Mouse (Mus musculus) cerebellum, adult 9-11 months (tissue): ENCODE measurements around the gene Fkbp15.

Source experiments
- DNase-seq: peaks from one replicate; pipeline ENCODE4 v3.0.0; 2022

Fkbp15 gene

DNA sequence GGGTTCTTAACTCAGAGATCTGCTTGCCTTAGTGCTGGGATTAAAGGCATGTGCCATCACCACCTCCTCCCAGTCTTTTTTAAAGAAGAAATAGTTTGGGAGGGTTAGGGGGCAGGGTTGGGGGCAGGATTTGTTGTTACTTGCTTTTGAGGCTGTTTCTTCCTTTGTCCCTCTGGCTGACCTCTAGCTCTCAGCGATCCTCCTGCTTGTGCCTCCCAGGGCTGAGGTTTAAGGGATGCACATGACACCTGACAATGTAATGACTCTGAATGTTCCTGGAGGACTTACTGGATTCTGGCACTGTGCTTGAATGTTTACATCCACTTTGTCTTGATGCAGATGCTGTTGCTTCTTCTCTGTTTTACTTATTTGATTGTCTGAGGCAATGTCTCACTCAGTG, 12.1 kb upstream of the Fkbp15 start:
- no peak for DNase-seq

DNA sequence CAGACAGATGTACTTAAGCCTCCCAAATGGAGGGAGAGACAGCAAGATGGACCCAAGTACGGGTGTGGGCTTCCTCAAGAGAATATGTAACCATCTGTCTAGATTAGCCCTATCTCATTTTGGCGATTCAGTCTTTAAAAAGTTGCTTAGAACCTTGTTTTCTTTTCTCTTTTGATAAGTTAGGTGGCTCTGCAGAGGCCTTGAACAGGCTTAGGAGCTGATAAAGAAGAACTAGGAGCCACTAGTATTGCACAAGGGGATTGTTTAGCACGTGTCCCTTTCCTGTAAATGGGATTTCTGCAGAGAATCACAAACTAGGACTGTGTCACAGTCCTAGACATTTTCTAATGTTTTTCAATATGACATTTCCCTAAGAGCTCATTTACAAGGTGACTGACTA, 8.7 kb upstream of the Fkbp15 start:
- no peak for DNase-seq

DNA sequence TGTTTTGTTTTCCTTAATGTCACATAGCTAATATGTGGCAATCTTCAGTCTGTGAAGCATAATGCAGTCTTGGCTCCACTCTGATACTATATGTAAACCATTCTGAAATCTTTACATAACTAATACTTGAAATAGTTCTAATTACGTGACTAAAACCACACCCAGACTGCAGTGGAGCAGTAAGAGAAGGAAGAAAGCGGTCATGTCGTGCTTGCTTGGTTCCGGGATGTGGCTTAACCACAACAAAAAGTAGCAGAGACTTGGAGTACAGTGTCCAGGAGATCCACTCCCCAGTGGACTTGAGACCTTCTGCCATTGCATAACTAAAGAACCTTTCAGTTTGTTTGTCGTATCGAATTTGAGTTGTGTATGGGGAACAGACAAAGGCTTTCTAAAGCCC, 7.2 kb upstream of the Fkbp15 start:
- no peak for DNase-seq

DNA sequence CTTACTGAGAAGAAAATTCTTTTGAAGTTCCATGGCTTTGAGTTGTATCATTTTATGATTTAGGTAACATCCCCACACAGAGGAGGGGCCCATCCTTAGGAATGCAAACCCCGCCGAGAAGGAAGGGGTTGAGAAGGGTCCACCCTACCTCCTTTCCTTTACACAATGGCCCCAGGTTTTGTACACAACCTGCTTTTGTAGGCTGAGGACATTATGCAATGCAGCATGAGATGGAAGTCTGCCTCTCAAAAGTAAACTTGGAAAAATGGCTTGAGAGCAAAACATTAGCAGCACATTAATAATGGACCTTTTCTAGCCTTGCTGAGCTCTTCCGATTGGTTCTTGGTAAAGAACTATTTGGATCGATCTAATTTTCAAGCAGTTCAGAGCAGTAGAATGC, 5.9 kb upstream of the Fkbp15 start:
- DNase-seq, result no peak

DNA sequence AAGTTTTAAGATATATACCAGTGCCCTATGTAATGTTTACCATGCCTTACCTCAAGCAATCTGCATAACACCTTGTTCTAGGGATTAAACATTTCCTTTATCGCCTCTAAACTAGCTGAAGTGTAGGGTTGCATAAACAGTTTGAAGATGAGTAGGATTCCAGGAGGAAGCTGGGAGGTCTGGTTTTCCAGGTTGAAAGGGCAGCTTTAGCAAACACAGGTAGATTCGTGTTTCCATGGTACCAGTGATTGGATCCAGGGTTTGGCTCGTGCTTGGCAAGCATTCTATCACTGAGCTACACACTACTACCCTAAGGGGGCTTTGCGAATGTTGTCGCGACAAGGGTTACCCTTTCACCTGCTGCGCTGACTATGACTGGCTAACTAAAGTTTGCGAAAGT, 4.0 kb upstream of the Fkbp15 start:
- no peak for DNase-seq

DNA sequence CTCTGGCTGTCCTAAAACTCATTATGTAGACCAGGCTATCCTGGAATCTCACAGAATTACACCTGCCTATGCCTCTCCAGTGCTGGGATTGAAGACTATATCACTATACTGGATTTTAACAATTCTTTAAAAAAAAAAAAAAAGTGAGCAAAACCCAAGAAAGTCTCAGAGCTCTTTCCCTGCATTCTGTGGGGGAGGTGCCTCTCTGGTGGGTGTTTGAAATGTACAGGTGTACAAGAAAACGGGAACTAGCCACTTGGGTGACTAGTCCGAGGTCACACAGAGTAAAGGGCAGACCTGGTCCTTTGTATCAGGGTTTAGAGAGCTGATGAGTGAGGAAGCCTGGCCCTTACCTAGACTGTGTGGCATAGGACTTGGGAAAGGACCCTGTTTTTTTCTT, 2.1 kb upstream of the Fkbp15 start:
- no peak for DNase-seq

DNA sequence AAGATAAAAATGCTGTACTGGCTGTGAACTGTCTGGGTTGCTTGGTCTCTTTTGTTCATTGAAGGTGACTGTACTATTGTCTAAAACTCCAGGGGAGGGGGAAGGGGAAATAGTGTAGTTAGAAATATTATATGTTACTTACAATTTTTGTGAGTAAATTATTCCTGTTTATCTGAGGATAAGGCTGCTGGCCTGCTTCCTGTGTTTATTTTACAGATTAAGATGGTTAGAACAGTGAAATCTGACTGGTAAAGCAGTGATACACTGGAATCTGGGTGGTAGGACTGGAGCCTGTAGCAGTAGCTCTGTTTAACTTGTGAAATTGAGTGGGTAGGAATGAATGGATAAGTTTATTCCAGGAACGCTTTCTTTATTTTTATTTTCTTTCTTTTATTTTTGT, 1.6 kb upstream of the Fkbp15 start:
- no peak for DNase-seq

DNA sequence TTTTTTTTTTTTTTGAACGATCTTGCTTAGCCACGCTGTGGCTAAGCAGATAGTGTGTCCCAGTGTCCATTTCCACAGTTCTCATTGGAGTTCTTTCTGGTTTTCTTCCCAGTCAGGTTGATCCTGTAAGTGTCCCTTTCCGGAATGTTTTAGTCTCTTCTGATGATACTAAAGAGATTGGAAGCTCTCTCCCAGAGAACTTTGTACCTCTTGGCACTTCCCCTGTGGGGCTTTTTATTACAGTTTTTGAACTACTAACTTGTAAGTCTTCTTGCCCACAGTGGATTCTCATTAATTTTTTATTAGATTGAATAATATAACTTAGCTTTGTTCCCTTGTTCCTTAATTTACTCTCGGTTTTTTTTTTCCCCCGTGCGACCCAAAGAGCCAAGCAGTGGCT, 1.2 kb upstream of the Fkbp15 start:
- no peak for DNase-seq

DNA sequence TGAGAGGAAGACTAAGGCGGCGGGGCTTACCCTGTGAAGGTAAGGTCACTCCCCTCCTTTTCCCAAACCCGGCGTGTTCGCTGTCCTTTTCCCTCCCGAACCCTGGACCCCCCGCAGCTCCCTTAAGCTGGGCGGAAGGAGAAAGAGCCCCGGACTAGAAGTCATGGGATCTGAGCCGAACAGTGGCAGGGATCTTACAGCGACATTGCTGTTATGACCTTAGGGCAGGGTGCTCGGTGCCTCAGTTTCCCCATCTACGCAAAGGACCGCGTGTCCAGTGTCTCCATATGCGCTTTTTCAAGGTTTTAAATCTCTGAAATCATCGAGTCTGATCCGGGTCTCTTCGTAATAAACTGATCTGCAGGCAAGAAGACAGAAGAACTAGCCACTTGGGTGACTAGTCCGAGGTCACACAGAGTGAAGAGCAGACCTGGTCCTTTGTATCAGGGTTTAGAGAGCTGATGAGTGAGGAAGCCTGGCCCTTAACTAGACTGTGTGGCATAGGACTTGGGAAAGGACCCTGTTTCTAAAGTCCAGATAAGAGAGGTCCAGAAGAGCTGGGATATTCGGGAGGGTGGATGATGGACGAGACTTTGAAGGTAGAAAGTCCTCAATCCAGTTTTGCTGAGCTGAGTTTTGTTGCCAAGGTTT, 582 bp upstream of the Fkbp15 start:
- DNase-seq, result no peak

DNA sequence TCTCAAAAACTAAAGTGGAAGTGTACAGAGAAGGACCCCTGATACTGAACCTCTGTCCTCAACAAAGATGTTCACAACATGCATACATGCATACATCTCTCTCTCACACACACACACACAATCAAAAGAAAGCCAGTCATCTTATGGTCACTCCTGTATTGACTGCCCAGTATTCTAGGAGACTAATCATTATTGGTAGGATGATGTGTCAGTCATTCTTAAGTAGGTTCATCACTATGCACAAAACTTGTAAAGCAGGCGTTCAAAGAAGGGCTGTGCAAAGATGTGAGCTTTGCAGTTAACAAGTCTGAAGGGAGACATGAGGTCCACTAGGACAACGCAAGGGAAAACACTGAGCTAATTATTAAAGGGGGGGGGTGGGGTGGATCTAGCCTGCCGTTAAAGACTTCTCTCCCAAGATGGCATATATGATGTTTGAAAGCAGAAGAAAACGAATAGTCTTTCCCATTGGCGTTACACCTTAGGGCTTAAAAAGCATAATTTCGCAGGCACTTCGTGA, 1.0 kb downstream of the Fkbp15 start:
- DNase-seq, result no peak

DNA sequence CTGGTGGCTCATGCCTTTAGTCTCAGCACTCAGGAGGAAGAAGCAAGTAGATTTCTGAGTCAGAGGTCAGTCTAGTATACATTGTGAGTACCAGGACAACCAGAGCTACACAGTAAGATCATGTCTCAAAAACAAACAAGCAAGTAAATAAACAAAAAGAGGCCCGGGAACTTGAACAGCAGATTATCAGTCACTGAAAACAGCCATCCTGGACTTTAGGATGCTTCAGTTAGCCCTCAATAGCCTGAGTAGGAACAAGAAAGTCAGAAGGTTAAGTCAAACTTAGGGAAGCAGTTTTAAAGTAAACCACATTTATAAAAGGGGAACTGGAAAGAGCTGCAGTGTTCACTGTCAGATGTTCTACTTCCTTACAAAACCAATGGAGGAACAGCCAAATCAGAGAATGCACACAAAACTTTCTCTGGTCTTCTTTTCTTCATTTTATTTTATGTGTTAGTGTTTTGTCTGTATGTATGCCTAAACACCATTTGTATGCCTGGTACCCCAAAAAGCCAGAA, 2.7 kb downstream of the Fkbp15 start:
- no peak for DNase-seq

DNA sequence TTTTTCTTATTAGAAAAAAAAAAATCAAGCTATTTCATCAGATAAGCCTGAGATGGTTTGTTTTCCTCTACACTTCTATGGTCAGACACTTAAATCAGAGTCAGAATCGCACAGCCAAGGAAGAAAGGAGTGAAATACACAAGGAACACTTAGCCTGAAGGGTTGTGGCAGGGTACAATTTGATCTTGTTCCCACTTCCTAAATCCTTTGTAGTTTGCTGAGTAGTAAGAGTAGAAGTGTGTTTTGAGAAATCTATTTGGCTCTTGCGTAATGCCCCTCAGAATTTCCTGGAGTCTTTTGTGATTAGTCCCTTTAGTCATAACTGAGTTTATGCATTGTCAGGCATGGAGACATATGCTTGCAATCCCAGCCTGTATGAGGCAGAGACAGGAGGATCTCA, 11.0 kb downstream of the Fkbp15 start:
- no peak for DNase-seq

DNA sequence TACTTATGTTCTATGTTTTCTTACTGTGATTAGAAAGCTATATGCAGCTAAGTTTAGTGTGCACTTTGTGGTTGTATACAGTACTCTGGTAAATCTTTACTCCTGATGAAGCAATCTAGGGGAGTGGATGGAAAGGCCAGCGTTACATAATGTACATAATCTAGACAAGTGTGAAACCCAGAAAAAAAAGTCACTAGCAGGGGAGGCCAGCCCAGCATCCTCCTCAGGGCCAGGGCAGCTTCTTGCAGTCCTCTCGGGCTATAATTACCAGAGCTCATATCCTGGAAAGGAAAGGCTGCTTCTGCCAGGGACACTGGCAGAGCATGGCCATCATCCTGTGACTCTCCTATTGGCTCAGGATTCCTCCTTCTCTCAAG, 12.0 kb downstream of the Fkbp15 start:
- DNase-seq, result no peak

DNA sequence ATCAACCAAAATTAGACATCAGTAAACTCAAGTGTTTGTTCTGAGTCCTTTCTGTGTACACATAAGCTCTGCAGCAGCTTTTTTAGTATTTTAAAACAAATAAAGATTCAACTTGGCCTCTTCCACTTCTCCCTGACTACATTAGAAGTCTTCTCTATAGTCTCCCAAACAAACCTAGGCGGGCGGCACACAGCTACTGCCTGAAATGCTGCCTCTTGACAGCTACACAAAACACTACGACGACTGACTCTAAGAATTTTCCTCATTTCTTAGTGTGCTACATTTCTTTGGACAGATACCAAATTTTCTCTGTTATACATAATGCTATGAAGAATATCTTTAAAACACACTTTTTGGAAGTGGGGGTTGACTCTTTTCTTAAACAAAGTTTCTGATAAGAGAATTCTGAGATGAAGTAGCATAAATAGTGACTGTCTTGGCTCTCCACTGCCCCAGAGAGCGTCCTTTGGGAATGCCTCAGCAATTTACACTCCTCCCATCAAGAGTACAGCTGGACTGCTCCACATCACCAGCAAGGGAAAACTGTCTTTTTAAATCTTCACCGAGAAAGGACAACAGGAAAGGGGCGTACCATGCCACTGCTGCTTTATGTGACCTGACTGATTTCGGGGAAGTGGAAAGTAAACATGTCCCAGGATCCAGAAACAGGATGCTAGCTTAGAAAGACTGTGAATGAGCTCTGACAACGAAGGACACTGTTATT, 12.6 kb downstream of the Fkbp15 start:
- no peak for DNase-seq

DNA sequence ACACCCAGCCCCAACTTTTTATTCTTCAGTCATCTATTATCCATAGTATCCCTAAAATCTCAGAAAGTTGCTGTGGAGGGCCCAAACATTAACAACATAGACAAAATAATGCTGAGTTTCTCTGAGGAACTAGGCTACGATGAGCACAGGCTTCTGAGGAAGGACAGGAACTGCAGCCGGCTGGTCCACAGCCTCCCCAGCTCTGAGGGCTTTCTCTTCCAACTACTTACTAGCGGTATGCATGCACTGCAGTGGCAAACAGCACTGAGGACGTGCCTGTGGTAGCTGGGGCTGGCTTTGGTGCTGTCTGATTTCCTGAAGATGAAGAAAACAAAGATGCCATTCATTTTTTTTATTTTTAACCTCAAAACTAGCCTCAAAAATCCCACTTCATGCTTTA, 14.5 kb downstream of the Fkbp15 start:
- DNase-seq, result no peak

DNA sequence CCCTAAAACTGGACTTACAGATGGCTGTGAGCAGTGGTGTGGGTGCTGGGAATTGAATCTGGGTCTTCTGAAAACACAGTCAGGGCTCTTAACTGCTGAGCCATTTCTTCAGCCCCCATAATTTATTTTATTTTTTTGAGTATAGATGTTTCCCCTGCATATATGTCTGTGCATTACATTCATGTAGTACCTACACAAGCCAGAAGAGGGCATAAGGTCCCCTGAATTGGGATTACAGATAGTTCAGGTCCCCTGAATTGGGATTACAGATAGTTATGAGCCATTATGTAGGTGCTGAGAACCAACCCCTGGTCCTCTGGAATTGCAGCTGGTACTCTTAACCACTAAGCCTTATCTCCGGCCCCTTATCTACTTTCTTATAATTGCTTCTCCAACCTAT, 16.3 kb downstream of the Fkbp15 start:
- no peak for DNase-seq

DNA sequence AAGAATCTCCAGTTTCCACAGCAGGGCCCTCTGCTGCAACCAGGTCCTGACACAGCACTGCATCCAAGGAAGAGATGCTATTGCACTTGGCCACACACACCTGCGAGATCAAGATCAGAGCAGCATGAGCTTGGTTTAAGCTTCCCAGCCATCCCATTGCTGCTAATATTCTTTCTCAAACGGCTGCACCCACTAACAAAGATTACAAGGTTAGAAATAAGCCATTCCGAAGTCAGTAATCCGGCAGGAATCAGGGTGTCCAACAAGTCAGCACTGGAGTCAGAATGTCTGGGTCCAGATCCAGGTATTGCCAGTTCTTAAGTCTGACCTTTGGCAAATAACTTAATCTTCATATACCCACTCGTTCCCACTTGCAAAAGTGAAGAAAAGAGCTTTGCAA, 21.8 kb downstream of the Fkbp15 start:
- DNase-seq, result no peak

DNA sequence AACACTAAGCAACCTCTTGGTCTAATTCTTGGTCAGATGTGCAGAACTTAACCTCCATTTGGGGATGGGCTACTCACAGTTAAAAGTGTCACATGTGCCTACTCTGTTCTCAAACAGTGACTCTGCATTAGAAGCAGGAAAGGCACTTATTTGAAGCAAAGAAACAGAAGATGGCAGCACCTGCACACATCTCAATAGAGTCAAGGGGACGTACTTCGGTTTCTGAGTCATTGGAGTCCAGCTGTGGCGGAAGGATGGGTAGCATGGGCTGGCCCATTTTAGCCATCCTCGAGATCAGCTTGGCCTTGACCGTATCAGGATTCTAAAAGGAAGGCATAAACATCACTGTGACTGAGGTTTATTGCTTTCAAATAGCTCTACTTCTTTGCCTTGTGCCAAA, 28.4 kb downstream of the Fkbp15 start:
- DNase-seq, result no peak

DNA sequence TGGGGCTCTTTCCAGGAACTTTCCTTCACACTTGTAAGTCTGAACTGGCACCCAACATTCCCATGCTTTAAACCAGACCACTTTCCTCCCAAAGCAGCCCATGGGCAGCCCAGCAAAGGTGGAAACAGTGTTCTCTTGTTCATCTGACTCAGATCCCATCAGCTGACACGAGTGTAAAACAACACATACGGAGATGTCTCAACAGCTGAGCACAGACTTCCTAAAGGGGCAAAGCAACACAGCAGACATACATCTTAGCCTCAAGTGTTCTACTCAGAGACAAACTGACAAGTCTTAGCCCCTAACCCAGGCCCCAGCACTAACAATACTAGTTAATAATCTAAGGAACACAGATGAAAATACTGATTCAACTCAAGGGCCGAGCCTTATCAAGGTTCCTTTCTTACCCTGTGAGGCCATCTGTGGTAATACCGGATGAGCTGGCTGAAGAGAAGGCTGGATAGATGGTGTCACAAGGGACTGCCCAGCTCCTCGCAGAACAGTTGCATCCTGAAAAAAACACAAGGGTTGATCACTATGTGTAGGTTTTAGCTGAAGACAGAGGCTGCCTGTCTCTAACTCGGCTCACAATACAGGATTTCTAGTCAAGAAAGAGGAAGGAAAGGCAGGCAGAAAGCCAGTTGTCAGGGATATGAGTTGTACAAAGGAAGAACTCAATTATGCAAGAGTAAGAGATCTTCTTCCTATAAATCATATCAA, 31.2 kb downstream of the Fkbp15 start:
- DNase-seq, result no peak

DNA sequence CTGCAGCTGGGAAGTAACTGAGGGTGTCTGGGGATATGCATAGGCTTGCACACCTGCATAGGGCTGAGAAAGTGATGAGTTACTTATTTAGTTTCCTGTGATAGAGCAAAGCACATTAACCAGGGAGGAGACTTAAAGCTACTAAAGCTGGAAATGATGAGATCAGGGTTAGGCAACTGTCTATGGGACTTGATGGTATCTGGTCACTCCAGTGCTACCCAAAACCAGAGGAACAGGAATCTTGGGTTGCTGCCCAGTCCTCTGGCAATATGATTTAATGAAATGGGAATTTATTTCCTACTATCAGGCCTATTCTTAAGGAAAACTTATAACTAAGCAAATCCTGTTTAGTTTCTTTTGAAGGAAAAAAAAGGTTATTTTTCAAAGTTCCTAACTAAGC, 34.2 kb downstream of the Fkbp15 start:
- DNase-seq, result no peak

DNA sequence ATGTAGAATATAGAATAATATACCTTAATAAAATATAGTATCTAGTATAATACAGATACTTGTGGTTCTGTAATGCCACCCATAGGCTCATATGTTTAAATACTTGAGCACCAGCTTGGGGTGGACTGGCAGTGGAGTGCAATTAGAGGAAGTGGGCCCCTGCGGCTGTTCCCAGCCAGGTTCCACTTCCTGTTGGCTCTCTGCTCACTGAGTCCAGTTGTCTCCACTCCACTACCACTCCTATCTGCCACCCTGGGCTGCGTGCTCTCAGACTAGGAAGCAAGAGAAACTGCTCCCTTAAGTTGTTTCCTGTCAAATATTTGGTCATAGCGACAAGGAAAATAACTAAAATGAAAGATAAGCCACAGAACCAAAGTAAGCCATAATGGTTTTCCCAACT, 37.7 kb downstream of the Fkbp15 start:
- DNase-seq, result no peak

DNA sequence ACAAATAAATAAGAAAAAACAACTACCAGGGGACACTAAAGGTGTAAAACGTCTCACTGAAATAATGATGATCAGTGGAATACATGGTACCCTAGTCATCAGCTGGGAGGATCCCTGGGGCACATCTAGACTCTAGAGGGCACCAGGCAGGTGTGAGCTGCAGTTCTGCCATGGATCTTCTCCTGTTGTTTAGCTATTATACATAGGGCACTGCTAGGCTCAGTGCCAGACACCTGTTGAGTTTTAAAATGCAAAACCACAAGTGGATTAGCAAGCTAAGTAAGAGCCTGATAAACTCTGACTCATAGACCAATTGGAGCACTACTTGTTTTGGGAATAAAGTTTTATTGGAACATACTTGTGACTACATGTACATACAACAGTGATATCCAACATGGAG, 42.1 kb downstream of the Fkbp15 start:
- no peak for DNase-seq

DNA sequence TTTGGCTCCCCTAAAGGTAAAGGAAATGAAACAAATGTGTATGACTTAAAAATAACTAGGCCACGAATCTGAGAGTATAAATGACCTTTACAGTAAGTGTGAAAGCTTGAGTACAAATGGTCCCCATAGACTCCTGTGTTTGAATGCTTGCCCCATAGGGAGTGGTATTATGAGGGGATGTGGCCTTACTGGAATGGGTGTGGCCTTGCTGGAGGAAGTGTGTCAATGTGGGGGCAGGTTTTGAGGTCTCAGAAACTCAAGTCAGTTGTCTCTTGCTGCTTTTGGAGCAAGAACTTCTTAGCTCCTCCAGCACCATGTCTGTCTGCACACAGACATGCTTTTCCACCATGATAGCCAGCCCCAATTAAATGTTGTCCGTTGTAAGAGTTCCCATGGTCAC, 43.9 kb downstream of the Fkbp15 start:
- no peak for DNase-seq

DNA sequence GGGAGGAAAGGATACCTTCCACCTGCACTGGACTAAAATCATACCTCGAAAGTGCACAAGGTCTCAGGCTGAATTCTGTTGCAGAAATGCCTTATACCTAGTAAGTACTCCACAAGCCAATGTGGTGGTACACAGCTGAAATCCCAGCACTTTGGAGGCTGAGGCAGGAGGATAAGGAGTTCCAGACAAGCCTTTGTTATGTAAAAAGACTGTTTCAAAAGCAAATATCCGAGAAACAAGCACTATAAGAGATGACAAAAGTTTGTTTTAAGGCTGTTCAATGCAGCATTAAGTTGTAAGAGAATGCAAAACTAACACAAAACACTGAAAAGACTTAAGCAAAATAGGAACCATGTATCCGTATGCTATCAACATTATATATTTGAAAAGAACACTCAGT, 45.8 kb downstream of the Fkbp15 start:
- no peak for DNase-seq
